Mouse (Mus musculus) induced T-regulatory cell, adult 2 months (primary cell): ENCODE measurements around the gene Vwa7.
A peak's percentile ranks its signal among the peaks of the same experiment; 100 is the strongest.
"Not testable (repeated sequence)": the region's sequence is repeated elsewhere in the genome, so short reads cannot be mapped to it uniquely, and the experiment has no call there.

Source experiments
- DNase-seq: peaks from one replicate; pipeline ENCODE4 v3.0.0-alpha.2; 2012; ENCODE audit warnings: low read depth

Gene Vwa7

GRCm38 (mm10) chr17:35000717-35001451, 15.5 kb upstream of the Vwa7 start, which contains the start of gene Vars:
Gene Vars, plus strand, starts transcription at chr17:35000987.
- DNase-seq, result peak; percentile 93

DNA sequence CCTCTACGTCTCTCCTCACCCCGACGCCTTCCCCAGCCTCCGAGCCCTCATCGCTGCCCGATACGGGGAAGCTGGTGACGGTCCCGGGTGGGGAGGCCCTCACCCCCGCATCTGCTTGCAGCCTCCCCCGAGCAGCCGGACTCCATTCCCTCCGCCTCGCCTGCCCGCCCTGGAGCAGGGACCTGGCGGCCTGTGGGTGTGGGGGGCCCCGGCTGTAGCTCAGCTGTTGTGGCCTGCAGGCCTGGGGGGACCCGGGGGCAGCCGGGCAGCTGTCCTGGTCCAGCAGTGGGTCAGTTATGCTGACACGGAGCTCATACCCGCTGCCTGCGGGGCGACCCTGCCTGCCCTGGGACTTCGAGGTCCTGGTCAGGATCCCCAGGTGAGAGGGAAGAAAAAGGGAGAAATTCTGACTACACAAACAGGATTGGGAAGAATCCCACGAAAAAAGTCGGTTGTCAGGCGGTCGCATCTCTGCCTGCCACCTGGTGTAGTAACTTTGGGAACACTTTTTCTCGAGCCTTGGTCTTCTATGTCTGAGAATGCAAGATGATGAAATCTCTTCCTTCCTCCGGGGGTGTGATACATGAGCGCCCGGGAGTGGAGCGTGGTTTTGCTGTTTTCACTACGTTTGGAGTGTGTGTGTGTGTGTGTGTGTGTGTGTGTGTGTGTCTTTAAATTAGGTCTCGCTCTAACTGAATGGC, 14.8 kb upstream of the Vwa7 start:
- DNase-seq, result peak; percentile 76

GRCm38 (mm10) chr17:35002153-35002865, 14.1 kb upstream of the Vwa7 start:
- DNase-seq, result peak; percentile 72

GRCm38 (mm10) chr17:35003022-35003838, 13.1 kb upstream of the Vwa7 start:
- peak; percentile 41 for DNase-seq

- DNase-seq, result no peak
Measured at GRCm38 (mm10) chr17:35004075-35004717, 12.2 kb upstream of the Vwa7 start.

DNA sequence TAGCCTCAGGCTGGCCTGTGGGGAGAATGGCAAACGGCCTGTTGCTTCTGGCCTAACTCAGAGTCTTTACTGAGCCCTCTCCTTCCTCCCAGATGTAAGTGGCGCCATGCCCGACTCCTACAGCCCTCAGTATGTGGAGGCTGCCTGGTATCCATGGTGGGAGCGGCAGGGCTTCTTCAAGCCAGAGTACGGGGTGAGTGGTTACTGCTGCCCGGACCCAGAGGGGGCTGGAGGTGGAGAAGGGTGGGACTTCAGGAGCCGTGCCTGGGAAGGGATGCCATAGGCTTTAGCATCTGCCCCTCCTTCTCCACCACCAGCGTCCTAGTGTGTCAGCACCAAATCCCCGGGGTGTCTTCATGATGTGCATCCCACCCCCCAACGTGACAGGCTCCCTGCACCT, 11.2 kb upstream of the Vwa7 start:
- no peak for DNase-seq

- DNase-seq, result not testable (repeated sequence)
Measured at GRCm38 (mm10) chr17:35005902-35006301, 10.5 kb upstream of the Vwa7 start.

GRCm38 (mm10) chr17:35007387-35007991, 8.9 kb upstream of the Vwa7 start:
- no peak for DNase-seq

- DNase-seq, result no peak
Measured at GRCm38 (mm10) chr17:35009586-35009985, 6.8 kb upstream of the Vwa7 start.

DNA sequence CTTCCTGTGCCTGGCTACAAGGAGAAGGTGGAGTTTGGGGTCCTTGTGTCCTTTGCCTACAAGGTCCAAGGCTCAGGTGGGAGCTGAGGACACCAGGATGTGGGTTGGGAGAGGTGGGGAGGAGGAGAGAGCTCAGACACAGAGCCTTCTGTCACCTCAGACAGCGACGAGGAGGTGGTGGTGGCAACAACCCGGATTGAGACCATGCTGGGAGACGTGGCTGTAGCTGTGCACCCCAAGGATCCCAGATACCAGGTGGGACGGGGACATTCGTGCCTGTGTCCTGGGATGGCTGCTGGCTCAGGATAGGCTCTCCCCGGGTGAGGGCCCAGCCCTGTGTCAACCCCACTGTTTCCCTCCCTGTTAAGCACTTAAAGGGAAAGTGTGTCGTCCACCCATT, 4.9 kb upstream of the Vwa7 start:
- no peak for DNase-seq

- DNase-seq, result no peak
Measured at GRCm38 (mm10) chr17:35012430-35012829, 3.9 kb upstream of the Vwa7 start.

DNA sequence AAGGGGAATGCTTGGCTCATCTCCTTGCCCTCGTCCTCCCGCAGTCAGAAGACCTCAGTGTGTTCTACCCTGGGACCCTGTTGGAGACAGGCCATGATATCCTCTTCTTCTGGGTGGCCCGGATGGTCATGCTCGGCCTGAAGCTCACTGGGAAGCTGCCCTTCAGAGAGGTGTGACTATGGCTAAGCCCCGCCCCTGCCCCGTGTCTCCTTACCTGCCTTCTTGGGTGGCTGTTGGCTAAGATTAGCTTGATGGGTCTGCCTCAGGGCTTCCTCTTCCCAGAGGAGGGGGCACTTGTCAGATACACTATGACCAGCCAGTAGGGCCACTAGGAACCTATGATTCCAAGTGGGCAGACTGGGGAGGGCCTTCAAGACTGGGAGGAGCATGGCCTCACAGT, 3.2 kb upstream of the Vwa7 start:
- no peak for DNase-seq

GRCm38 (mm10) chr17:35015296-35015695, 1.1 kb upstream of the Vwa7 start:
- no peak for DNase-seq

DNA sequence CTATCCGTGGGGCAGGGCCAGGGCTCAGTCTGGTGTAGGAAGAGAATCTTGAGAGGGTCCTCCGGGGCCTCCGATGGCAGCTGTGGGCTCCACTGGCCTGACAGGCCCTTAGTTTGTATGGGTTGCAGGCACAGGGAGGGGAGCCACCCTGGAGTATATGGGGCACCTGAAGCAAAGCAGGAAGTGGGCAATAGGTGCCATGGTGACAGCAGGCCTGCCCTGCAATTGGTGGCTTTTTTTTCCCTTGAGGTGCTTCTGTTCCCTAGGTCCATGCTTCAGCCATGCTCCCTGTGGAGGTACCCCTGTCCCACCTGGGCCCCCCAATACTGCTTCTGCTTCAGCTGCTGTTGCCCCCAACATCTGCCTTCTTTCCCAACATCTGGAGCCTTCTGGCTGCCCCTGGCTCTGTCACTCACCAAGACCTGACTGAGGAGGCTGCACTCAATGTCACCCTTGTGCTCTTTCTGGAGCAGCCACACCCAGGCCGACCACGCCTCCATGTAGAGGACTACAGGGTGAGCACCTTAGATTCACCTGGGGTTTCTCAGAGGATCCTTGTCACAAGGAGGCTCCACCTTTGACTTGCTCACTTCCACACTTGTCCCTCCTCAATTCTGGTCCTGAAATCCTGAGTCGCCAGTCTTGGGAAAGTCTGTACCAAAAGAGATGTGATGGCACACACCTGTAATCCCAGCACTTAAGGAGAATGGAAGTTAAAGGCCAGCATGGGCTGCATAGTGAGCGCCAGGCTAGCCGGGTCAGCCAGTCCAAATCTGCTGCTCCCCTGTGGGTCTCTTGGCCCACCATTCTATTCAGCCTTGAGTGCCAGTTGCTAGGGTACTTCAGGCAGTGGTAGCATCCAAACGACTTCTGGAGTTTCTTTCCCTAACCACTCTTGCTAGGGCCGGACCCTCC, 669 bp downstream of the Vwa7 start:
- peak; percentile 46 for DNase-seq

- DNase-seq, result no peak
Measured at GRCm38 (mm10) chr17:35017706-35018030, 1.3 kb downstream of the Vwa7 start.

GRCm38 (mm10) chr17:35018171-35018570, 1.8 kb downstream of the Vwa7 start:
- no peak for DNase-seq

DNA sequence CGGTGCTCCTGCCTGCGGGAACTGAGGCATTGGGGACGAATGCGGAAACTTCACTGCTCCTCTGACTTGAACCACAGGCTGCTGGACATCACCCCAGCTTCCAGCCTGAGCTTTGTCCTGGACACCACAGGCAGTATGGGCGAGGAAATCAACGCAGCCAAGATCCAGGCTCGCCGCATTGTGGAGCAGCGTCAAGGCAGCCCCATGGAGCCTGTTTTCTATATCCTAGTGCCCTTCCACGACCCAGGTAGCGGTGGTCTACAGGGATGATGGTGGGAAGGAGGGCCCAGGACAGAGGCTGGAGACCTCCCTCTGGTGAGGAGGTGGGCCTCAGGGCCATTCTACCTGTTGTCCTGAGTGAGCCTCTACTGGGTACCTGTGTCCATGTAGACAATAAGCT, 3.5 kb downstream of the Vwa7 start:
- DNase-seq, result no peak

- DNase-seq, result no peak
Measured at GRCm38 (mm10) chr17:35020551-35020950, 4.2 kb downstream of the Vwa7 start.

- peak; percentile 92 for DNase-seq
Measured at GRCm38 (mm10) chr17:35021163-35021808, 4.9 kb downstream of the Vwa7 start.
